Mouse (Mus musculus): ENCODE results near the gene Dpep3. TPM values are rescaled to one million over a fixed set of nuclear protein-coding genes. Genes with fewer than 3 reads are reported as not detected.

Gene Dpep3
- polyA plus RNA-seq, 1 experiment: not detected

GRCm38 (mm10) chr8:105990856-105991387 lies 11.7 kb upstream of the Dpep3 start, which contains the start of gene Dus2:
Gene Dus2, plus strand, starts transcription at chr8:105991337.
- no peak for TF ChIP-seq GATA1 (IDR thresholded peaks at IDR 0.05; ENCODE audit: low read length)

- TF ChIP-seq GATA1 (IDR thresholded peaks at IDR 0.05; ENCODE audit: low read length): no peak
These were observed 9.3 kb upstream of the Dpep3 start for GRCm38 (mm10) chr8:105988546-105988945.

- TF ChIP-seq GATA1 (IDR thresholded peaks at IDR 0.05; ENCODE audit: low read length): no peak
These were observed 1.9 kb upstream of the Dpep3 start for GRCm38 (mm10) chr8:105981146-105981545.

- no peak for TF ChIP-seq GATA1 (IDR thresholded peaks at IDR 0.05; ENCODE audit: low read length)
These were observed 3.9 kb downstream of the Dpep3 start for GRCm38 (mm10) chr8:105975363-105975762.

GRCm38 (mm10) chr8:105971019-105971720 lies 8.1 kb downstream of the Dpep3 start:
- TF ChIP-seq GATA1 (IDR thresholded peaks at IDR 0.05; ENCODE audit: low read length): no peak

- no peak for TF ChIP-seq GATA1 (IDR thresholded peaks at IDR 0.05; ENCODE audit: low read length)
These were observed 9.9 kb downstream of the Dpep3 start for GRCm38 (mm10) chr8:105969367-105969766.

GRCm38 (mm10) chr8:105966692-105967311 lies 12.4 kb downstream of the Dpep3 start:
- TF ChIP-seq GATA1 (IDR thresholded peaks at IDR 0.05; ENCODE audit: low read length): peak; percentile 5

- no peak for TF ChIP-seq GATA1 (IDR thresholded peaks at IDR 0.05; ENCODE audit: low read length)
These were observed 13.3 kb downstream of the Dpep3 start, which contains the start of gene Slc12a4 for GRCm38 (mm10) chr8:105965905-105966341. Gene Slc12a4, minus strand, starts transcription at chr8:105966097.

- no peak for TF ChIP-seq GATA1 (IDR thresholded peaks at IDR 0.05; ENCODE audit: low read length)
These were observed 13.8 kb downstream of the Dpep3 start for GRCm38 (mm10) chr8:105965266-105965904.

GRCm38 (mm10) chr8:105964506-105965265 lies 14.5 kb downstream of the Dpep3 start:
- no peak for TF ChIP-seq GATA1 (IDR thresholded peaks at IDR 0.05; ENCODE audit: low read length)

GRCm38 (mm10) chr8:105961536-105961935 lies 17.7 kb downstream of the Dpep3 start:
- TF ChIP-seq GATA1 (IDR thresholded peaks at IDR 0.05; ENCODE audit: low read length): peak; percentile 50

GRCm38 (mm10) chr8:105961101-105961500 lies 18.1 kb downstream of the Dpep3 start:
- no peak for TF ChIP-seq GATA1 (IDR thresholded peaks at IDR 0.05; ENCODE audit: low read length)

- no peak for TF ChIP-seq GATA1 (IDR thresholded peaks at IDR 0.05; ENCODE audit: low read length)
These were observed 19.9 kb downstream of the Dpep3 start for GRCm38 (mm10) chr8:105959350-105959749.

GRCm38 (mm10) chr8:105957813-105958212 lies 21.4 kb downstream of the Dpep3 start:
- no peak for TF ChIP-seq GATA1 (IDR thresholded peaks at IDR 0.05; ENCODE audit: low read length)

- TF ChIP-seq GATA1 (IDR thresholded peaks at IDR 0.05; ENCODE audit: low read length): no peak
These were observed 22.7 kb downstream of the Dpep3 start for GRCm38 (mm10) chr8:105956556-105956955.
